Mouse (Mus musculus) bone marrow macrophage, adult 2 months (primary cell): ENCODE measurements around the gene Tekt5.

Source experiments
- CTCF ChIP-seq: IDR thresholded peaks from 2 replicates; pipeline ENCODE4 v1.5.1; 2012; ENCODE audit warnings: low read depth, mild to moderate bottlenecking, low read length, moderate library complexity
- POLR2A ChIP-seq: IDR thresholded peaks from 2 replicates; pipeline ENCODE4 v1.6.1; 2012; ENCODE audit warnings: mild to moderate bottlenecking, low read depth, low read length, borderline replicate concordance

- TF ChIP-seq POLR2A (no peak), CTCF (no peak)
Measured at GRCm38 (mm10) chr16:10336454-10337421, 58.6 kb downstream of the Tekt5 start.
